Mouse (Mus musculus) brain, embryonic 14.5 days (tissue): ENCODE measurements at regions not wholly inside any gene's neighbourhood (a gene's known extent, or its start where the extent isn't known, plus 50 kb on each side); places are given as distances from the start of the nearest gene placed in this dataset.

Source experiments
- CTCF ChIP-seq: fragments of 200-500 bp; IDR thresholded peaks from 2 replicates; pipeline ENCODE4 v1.5.1; 2012; ENCODE audit warnings: inconsistent platforms, mild to moderate bottlenecking, moderate library complexity, borderline replicate concordance; ENCODE audit not compliant: insufficient read depth, insufficient read length; ENCODE audit errors: extremely low read depth
- POLR2A ChIP-seq: fragments of 200-500 bp; IDR thresholded peaks from 2 replicates; pipeline ENCODE4 v1.6.1; 2012; ENCODE audit warnings: mild to moderate bottlenecking, inconsistent platforms, borderline replicate concordance; ENCODE audit not compliant: poor library complexity, insufficient read depth, insufficient read length, severe bottlenecking; ENCODE audit errors: extremely low read depth

GRCm38 (mm10) chr11:31779267-31779666 lies 92.7 kb upstream of the Cpeb4 start:
- no peak for TF ChIP-seq POLR2A
- no peak for TF ChIP-seq CTCF
